Mouse (Mus musculus) spleen, postnatal 10 days (tissue): ENCODE measurements around the gene Med13.
"Not testable (repeated sequence)": the region's sequence is repeated elsewhere in the genome, so short reads cannot be mapped to it uniquely, and the experiment has no call there.

Experiments
- DNase-seq, 2 experiments: peaks; one replicate each; pipeline ENCODE4 v3.0.0; 2021 to 2022; ENCODE audit warnings: low spot score in 2 of 2

Med13 gene

DNA sequence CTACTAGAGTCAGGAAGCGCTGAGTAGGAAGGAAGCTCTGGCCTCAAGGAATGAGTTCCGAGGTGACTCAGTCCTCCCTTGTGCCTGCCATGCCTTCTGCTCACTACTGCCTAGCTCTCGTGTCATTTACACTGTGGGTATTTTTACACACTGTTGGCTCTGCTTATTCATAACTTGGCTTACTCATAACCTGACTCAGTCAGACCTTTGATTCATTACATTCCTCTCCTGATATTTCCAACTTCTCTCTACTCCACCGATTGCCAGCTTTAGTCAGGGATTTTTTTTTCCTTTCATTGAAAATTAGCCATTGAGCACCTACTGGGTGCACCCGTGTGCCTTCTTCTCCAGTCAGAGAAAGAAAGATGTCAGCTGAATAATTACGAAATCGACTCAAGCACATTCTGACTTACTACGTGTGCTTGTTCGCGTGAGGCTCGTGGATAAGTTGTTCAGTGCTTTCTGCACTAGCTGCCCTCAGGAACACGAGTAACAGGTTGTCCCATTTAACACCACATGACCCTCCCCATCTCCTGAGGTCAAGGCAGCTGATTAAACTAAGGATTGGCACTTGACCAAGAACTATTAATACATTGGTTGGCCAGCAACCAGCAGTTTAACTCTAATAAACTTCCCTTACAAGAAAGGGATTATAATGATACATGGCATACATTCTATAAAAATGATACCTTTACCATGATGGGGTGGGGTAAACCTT is 23.3 kb upstream of the Med13 start:
- no peak for DNase-seq

DNA sequence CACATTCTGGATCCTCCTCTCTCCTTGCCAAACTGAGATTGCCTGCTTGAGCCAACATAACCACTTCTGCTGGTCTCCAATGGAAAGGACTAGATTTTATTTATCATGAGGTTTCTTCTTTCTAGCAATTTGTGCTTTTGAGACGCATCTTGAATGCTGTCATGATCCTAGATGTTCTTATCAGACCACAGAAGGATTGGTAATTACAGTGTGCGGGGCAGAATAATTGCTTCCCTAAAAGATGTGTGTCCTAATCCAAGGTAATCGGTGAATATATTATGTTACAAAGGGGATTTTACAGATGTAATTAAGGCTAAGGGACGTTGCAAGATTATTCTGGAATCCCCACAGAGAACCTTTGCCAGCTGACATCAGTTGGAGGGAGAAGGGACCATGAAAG is 21.6 kb upstream of the Med13 start:
- no peak for DNase-seq

DNA sequence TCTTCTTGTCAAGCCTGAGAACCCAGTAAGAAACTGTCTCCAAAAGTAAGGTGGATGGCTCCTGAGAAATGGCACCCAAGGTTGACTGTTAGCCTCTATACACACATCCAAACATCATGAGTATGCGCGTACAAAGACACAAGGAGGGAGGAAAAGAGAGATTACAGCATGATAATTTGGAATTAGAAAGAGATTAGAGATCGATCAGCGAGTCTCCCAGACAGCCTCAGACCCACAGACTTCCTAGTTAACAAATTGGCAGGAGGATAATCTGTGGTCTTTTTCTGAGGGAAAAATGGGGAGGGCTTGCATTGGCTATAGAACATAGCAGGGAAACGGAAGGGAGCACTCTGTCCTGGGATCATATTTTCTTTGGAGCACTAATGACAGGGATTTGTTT is 20.4 kb upstream of the Med13 start:
- DNase-seq: no peak

DNA sequence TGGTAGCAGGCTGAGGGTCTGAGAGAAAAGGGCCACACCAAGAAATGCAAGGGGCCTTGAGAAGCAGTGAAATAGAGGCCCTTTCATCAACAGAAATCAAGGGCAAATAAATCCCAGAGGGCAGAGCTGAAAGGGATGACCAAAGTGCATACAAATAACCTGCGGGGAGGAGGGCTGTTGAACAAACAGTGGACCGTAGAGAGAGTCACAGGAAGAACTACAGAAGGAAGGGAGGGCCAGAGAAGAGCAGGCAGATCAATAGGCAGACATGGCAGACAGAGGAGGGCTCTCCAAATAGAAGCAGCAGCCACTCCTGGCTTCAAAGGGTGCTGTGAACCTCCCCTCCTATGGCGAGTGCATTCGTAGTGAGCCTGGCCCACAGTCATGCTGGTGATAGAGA is 19.3 kb upstream of the Med13 start:
- DNase-seq: no peak

DNA sequence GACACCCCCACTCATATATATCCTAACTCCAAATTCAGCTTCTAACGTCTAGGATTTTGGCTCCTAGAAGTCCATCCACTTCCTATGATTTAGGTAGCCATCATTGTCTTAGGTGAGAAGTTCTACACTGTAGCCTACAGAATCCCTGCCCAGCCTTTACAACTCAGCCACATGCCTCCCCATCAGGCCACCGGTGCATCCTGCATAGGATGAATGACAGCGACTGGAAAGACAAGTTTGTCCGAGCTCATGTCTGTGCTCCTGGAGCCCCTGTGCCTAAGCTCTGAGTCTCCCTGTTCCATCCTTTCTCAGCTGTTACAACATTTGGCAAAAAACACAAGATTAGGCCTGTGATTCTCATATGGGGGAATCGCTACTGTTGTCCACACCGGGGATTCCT is 17.7 kb upstream of the Med13 start:
- no peak for DNase-seq

DNA sequence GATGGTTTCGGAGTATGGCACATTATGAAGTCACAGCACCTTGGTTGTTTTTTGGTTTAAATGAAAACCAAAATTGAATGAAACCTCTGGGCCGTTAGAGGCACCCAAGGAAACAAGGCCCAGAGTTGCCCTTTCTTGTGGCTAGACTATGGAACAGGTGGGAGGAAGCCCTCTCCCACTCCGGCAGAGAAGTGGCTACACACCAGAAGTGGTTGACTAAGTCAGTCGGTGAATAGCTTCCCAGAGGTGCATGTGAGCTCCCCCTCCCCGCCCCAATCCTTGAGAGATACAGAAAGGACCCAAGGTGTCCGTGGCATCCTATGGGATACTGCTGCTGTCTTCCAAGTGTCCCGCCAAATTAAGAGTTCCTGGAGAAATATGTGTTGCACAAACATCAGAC is 13.9 kb upstream of the Med13 start:
- no peak for DNase-seq

DNA sequence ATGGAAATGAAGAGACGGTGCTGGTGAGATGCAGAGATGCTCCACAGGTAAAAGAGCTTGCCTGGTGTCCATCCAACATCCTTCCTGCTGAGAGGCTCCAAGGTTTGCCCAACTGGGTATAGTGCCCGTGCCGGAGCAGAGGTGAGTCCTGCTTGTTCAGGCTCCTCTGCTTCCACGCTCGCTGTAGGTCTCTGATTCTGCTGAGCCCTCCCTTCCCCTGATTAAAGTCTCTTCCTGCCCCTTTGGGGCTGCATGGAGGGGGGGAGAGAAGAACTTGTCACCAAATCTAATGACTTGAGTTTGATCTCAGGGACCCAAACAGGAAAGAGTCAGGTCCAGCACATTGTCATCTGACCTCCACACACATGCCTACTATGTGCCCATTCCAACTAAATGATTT is 12.5 kb upstream of the Med13 start:
- DNase-seq: no peak

DNA sequence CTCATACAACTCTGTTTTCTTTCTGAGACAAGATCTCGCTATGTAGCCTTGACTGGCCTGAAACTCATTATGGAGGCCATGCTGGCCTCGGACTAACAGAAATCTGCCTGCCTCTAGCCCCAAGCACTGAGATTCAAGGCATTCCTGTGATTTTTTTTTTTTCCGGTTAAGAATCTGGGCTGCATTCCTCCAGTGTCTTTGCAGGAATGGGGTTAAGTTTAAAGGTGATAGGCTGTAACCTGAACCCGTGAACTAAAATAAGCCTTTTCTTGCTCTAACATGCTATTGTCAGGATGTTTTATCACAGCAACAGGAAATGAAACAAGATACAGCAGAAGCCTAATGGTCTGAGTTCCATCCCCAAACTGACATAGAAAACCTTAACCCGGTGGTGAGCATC is 11.6 kb upstream of the Med13 start:
- no peak for DNase-seq

DNA sequence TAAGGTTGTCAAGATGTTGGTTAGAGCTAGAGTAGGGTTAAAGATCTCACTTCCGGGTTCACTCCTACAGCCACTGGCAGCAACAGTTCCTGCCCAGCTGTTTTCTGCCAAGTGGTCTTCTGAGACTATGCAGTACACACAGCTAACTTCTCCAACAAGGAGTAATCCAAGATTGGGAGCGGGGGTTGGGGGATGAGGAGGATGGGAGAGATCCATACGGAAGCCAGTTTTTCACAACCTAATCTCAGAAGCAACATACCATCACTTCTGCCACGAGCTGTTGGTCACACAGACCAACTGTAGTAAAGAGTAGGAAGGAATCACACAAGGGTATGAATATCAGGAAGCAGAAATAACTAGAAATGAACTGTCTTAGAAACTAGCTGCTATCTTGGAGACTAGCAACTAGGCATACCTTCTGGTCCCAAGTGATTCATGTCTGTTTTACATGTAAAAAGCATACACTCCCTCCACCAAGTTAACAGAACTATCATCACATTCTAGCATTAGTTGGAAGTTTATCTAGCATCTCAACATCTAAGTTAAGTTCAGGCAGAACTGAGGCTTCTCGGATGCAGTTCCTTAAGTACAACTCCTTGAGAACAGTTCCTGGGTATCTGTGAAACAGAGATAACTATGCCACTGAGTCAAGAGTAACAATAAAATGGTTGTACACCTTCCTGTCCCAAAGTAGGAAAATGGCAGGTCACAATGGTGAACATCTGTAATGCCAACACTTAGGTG is 7.5 kb upstream of the Med13 start:
- DNase-seq: no peak

DNA sequence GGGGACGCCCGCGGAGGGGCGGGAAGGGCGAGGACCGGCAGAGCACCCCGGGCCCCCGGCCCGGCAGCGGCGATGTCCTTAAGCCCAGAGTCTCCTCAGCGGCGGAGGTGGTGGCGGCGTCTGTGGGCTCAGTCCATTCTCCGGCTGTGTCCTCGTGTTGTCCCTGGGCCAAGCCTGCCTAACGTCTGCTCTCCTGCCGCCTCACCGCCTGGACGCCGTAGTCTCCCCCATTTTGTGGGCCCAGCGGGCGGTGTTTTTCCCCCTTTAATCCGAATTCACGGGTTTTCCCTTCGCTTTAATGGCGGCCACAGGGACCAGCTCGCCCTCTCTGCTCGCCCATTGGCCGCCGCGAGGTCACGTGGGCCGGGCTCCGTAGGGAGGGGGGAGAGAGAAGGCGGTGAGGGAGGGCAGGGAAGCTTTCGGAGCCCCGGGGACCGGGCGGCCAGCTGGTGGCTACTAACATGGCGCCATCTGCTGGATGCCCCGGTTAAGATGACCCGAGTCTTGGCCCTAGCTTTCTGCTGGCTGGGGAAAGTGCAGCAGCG is 654 bp upstream of the Med13 start:
- DNase-seq: peak; percentile 99

DNA sequence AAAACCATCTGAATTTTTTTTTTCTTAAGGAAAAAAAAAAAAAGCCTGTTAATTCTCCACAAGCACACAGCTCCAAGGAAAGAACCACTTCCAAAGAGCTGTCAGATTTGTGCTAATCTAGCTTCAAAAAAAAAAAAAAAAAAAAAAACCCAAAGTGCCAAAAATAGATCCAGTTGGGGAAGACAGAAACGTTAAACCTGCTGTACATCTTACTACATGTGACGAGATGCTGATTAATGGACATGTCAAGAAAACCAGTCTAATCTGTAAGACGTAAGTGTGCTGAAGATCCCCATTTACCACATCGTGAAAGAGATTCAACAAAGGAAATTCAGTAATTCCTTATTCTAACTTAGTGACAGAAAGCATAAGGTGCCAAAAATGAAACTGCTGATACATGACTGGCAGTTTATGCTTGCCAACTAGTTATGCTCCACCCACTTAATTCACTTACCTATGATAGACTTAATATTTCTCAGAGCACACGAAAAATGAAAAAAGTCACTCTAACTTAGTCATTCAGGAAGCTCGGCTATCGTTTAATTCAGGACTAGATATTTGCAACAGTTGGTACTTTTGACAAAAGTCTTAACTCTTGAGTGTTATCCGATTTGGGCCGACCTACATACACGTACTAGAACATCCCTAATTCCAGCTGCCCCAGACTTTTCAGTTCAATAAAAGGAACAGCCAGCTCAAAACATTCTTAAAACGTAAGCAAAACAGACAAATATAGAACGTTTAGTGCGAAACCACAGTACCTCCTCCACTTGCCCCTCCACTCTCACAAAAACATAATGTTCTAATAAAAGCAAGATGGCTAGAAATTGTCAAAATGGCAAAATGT is 1.2 kb downstream of the Med13 start:
- peak in 1 of 2 experiments; percentile 19 for DNase-seq

DNA sequence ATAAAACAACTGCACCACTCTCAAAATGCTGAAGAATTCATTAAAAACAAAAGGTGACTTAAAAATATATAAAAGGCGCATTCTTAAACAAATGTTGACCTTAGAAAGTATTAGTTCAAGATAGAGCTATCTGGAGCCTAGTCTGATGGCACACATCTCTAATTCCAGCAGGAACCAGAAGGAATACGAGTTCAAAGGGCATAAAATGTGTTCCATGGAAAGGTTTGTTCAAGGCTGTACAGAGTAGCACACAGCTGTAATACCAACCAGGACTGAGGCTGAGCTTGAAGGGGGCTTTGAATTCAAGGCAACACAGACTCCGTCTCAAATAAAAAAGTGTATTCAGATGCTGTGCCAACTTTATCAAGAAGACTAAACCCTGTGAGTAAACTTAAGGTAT is 3.8 kb downstream of the Med13 start:
- no peak for DNase-seq

DNA sequence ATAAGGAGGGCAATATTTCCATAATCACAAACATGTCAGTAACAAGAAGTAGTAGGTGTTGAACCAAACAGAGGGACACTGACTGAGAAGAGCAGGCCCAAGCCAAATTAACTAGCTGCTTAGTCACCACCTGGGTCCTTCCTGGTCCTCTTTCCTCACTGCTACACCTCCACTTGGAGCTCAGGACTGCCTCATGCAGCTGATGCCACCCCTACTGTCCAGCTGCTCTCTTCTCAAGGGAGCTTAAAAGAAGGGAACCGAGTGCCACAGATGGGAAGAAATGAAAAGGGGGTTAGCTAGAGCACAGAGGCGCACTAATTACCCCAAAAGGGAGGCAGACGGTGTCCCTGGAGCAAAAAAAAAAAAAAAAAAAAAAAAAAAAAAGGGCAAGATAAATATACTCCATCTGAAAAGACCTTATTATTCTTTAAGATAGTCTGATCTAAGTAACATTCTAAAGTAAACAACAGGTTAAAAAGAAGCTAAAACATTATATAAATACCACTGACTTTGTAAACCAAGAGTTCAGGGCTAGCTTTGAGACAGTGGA is 5.6 kb downstream of the Med13 start:
- DNase-seq: no peak

DNA sequence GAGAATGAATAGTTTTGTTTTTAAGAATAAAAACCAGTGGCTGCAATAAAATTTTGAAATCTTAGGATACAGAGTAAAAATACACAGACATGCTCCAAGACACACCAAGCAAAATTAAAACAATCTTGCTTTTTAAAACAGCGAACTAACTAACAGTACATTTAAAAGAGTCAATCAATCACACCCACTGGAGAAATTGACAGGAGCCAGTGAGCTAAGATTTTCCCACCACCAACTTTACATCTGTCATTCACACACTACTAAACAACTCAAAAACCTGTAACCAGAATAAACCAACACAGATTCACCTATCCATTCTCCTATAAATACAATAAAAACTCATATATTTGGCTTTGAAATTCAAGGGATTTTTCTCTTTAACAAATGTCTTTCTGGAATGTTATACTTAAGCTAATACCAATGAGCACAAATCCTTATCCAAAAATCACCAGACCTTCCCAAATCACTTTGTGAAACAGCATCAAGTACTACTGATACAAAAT is 6.7 kb downstream of the Med13 start:
- DNase-seq: no peak

DNA sequence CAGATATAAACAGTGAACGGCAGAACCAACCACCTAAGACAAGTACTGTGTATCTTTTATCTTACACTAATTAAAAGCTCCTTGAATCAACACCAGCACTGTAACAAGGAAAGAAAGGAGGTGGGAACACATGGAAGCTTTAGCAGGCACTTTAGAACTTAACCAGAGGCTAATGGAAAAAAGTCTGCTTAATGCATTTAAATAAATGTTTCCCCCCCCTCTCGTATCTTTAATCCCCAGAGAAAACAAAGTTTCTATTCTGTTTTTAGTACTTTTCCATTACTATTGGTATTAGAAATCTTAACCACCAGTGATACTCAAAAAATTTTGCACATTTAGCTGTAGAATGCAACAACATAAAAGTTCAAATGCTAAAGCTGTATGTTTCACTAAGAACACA is 8.1 kb downstream of the Med13 start:
- DNase-seq: no peak

DNA sequence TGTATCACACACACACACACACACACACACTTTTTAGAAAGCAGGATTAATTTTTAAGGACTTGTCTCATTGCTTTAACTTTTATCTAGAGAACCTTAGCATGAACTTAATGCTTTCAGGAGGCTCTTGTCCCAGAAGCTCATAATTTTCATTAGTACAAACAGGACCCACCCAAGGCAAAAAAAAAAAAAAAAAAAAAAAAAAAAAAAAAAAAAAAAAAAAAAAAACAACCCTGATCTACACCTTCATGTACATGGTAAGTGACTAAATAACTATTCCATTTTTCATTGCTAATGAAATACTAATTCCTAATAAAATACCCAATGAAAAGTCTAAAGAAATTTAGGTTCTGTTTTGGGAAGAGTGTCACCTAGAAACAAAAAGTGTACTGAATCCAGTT is 8.5 kb downstream of the Med13 start:
- DNase-seq: no peak

DNA sequence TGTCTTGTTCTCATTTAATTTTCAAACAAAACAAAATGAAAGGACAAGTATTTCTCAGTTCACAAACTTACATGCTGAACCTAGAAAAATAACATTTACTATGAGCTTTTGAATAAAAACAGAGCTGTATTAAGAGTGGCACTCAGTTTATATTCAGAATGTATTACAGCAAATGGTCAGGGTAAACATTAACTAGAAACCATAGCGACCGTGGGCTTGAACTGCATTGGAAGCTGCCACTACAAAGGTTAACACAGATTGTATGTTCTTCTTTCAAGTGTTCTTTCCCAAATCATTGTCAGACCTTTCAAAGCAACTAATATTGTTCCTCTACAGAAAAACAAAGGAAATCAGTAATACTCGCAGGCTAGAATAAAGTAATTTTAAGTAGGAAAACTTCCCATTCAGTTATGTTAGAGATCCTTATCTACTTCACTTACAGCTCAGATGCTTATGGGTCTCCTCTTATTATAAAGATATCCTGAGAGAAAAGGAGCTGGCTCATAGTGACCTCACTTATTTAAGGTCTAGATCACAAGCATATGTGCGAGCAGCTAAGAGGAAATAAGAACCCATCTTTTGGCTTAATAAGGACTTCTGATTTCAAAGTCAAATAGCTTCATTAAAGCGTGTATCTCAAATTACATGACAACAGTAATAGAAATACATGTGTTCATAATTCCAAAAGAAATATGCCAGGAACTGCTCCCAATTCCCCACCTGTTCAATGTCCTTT is 9.8 kb downstream of the Med13 start:
- DNase-seq: no peak

DNA sequence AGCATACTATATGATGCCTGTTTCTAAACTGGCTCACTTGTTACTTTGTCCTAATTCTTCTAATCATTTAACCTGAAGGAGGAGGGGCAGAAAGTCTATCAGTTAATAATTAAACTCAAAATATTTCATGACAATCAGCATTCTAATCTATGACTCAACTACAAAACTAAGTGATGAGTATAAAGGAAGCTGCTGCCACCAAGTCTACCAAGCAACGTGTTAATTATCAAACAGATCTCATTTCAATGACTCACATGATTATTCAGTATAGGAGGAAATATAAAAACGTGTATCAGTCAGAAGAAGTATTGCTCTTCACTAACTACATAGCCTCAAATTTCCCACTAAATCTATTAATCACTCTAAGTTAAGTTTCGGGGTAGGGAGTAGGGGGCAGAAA is 10.9 kb downstream of the Med13 start:
- DNase-seq: no peak

DNA sequence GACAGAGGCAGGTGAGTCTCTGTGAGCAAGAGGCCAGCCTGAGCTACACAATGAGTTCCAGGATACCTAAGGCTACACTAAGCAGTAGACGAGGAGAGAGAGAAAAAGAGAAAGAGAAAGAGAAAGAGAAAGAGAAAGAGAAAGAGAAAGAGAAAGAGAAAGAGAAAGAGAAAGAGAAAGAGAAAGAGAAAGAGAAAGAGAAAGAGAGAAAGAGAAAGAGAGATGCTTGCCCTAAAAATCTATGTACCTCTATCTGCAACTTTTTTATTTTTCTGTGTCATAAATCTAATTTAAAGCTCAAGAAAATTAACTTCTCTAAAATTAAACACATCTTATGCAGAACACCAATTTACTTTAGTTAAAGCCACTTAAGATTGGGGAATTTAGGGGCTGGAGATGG is 12.5 kb downstream of the Med13 start:
- DNase-seq: not testable (repeated sequence)

DNA sequence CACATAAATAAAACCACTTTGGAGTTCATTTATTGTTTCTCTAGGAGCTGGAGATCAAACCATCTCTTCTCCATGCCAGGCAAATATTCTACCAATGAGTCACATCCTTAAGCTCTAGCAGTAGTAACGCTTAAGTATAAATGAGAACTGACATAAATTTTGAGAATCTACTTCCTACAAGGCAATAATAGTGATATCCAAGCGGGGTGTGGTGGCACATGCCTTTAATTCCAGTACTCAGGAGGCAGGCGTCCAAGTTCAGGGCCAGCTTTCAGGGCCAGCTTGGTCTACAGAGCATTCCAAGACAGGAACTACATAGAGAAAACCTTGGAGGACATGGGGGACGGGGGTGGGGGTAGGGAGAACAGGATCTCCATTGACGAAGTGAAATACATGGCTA is 33.2 kb downstream of the Med13 start:
- no peak for DNase-seq

DNA sequence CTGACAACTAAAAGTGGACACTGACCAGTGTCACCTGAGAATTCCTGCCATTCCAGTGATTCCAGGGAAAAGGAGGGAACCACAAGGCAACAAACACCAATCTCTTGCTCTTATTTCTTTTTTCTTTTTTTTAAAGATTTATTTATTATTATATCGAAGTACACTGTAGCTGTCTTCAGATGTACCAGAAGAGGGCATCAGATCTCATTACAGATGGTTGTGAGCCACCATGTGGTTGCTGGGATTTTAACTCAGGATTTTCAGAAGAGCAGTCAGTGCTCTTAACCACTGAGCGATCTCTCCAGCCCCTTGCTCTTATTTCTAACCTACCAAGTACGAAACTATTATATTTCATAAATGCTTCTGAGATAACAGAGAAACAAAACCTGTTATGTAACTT is 42.4 kb downstream of the Med13 start:
- DNase-seq: not testable (repeated sequence)
